Mouse (Mus musculus): ENCODE data around the gene P3h4. TPM values are rescaled to one million over a fixed set of nuclear protein-coding genes. Genes with fewer than 3 reads are reported as not detected.

The P3h4 gene
- total RNA-seq, 2 experiments from 2014 or later = 24.4 to 27.3 TPM

GRCm38 (mm10) chr11:100409686-100410085 lies 5.0 kb downstream of the P3h4 start:
- no peak for DNase-seq
- intact Hi-C loops (cut with DNase I) = loop anchor here (2.0 kb wide), 1 partner anchor 79 kb away; no protein-coding TSS in a partner anchor

- intact Hi-C loops (cut with DNase I) = loop anchor here (1.0 to 2.0 kb wide), 2 partner anchors 47 to 78 kb away; no protein-coding TSS in a partner anchor
- DNase-seq = no peak
Observed at GRCm38 (mm10) chr11:100408835-100409462, 5.7 kb downstream of the P3h4 start.

GRCm38 (mm10) chr11:100408076-100408834 lies 6.4 kb downstream of the P3h4 start:
- DNase-seq = peak; percentile 86 to 90
- intact Hi-C loops (cut with DNase I) = loop anchor here (1.0 to 2.0 kb wide), 2 partner anchors 46 to 77 kb away; no protein-coding TSS in a partner anchor

GRCm38 (mm10) chr11:100406995-100407705 lies 7.5 kb downstream of the P3h4 start:
- intact Hi-C loops (cut with DNase I) = no loop called here
- DNase-seq = no peak

GRCm38 (mm10) chr11:100406273-100406672 lies 8.4 kb downstream of the P3h4 start:
- intact Hi-C loops (cut with DNase I) = no loop called here
- no peak for DNase-seq

GRCm38 (mm10) chr11:100404456-100405074 lies 10.1 kb downstream of the P3h4 start:
- intact Hi-C loops (cut with DNase I) = no loop called here

GRCm38 (mm10) chr11:100403445-100404134 lies 11.0 kb downstream of the P3h4 start:
- intact Hi-C loops (cut with DNase I) = no loop called here
- peak in 1 of 2 experiments; percentile 40 for DNase-seq

More at GRCm38 (mm10) chr11:100404456-100405074, 10.1 kb downstream of the P3h4 start:
- DNase-seq = no peak

- intact Hi-C loops (cut with DNase I) = no loop called here
- no peak for DNase-seq
Observed at GRCm38 (mm10) chr11:100402682-100403081, 12.0 kb downstream of the P3h4 start.

- peak; percentile 80 to 87 for DNase-seq
- intact Hi-C loops (cut with DNase I) = no loop called here
Observed at GRCm38 (mm10) chr11:100402240-100402639, 12.4 kb downstream of the P3h4 start.

GRCm38 (mm10) chr11:100400842-100401241 lies 13.8 kb downstream of the P3h4 start:
- DNase-seq = no peak
- intact Hi-C loops (cut with DNase I) = no loop called here

- DNase-seq = peak; percentile 43 to 47
- intact Hi-C loops (cut with DNase I) = no loop called here
Observed at GRCm38 (mm10) chr11:100399727-100400538, 14.7 kb downstream of the P3h4 start.

- peak in 1 of 2 experiments; percentile 49 for DNase-seq
- intact Hi-C loops (cut with DNase I) = no loop called here
Observed at GRCm38 (mm10) chr11:100399320-100399719, 15.3 kb downstream of the P3h4 start.

- no peak for DNase-seq
- intact Hi-C loops (cut with DNase I) = no loop called here
Observed at GRCm38 (mm10) chr11:100398517-100398916, 16.1 kb downstream of the P3h4 start.

- peak; percentile 100 for DNase-seq
- intact Hi-C loops (cut with DNase I) = loop anchor here (2.0 kb wide), 1 partner anchor 17 kb away; the partner anchor contains the start of genes Fkbp10 and P3h4
Observed at GRCm38 (mm10) chr11:100397600-100398389, 16.8 kb downstream of the P3h4 start, which contains the start of gene Jup. TSS of gene Jup (minus strand) at chr11:100397763.

GRCm38 (mm10) chr11:100396886-100397599 lies 17.6 kb downstream of the P3h4 start:
- intact Hi-C loops (cut with DNase I) = loop anchor here (2.0 kb wide), 1 partner anchor 18 kb away; the partner anchor contains the start of genes Fkbp10 and P3h4
- DNase-seq = peak; percentile 68 to 75

GRCm38 (mm10) chr11:100395861-100396631 lies 18.6 kb downstream of the P3h4 start:
- DNase-seq = peak; percentile 64 to 65
- intact Hi-C loops (cut with DNase I) = loop anchor here (2.0 kb wide), 1 partner anchor 19 kb away; the partner anchor contains the start of genes Fkbp10 and P3h4

GRCm38 (mm10) chr11:100395200-100395599 lies 19.4 kb downstream of the P3h4 start:
- intact Hi-C loops (cut with DNase I) = no loop called here
- peak; percentile 85 to 87 for DNase-seq

Data from heart, postnatal 10 days (tissue).